Mouse (Mus musculus): ENCODE measurements around the gene Tox4. TPM values are rescaled to one million over a fixed set of nuclear protein-coding genes. Genes with fewer than 3 reads are reported as not detected.

Gene Tox4
- total RNA-seq, 2 experiments from 2014 or later: 48.0 to 56.4 TPM

Other genes with a start within 250 kb of the Tox4 start
- gene Olfr221, start 236.7 kb upstream of the Tox4 start, total RNA-seq (2021): not detected
- 100 to 1,000 TPM; 220 to 223 TPM for gene Hnrnpc, start 175.1 kb upstream of the Tox4 start, total RNA-seq (2021)
- gene Rpgrip1, start 168.4 kb upstream of the Tox4 start, total RNA-seq (2021): 1 to 10 TPM; 2.3 to 2.5 TPM
- 10 to 100 TPM; 71.3 to 73.2 TPM for gene Supt16, start 81.7 kb upstream of the Tox4 start, total RNA-seq (2021)
- gene Chd8, start 21.4 kb upstream of the Tox4 start, total RNA-seq (2021): 100 to 1,000 TPM; 142 to 154 TPM
- 10 to 100 TPM; 38.3 to 40.8 TPM for gene Rab2b, start 399 bp downstream of the Tox4 start, total RNA-seq (2021)
- 10 to 100 TPM; 39.2 to 47.4 TPM for gene Mettl3, start 26.0 kb downstream of the Tox4 start, total RNA-seq (2021)
- gene Sall2, start 49.6 kb downstream of the Tox4 start, total RNA-seq (2021): 10 to 100 TPM; 45.9 to 48.7 TPM
- not detected for gene Olfr1513, start 77.3 kb downstream of the Tox4 start, total RNA-seq (2021)
- gene Olfr1512, start 100.0 kb downstream of the Tox4 start, total RNA-seq (2021): not detected
- gene Olfr1511, start 118.2 kb downstream of the Tox4 start, total RNA-seq (2021): not detected
- not detected for gene Olfr1510, start 135.2 kb downstream of the Tox4 start, total RNA-seq (2021)
- gene Olfr1509, start 163.8 kb downstream of the Tox4 start, total RNA-seq (2021): not detected
- gene Olfr1508, start 188.3 kb downstream of the Tox4 start, total RNA-seq (2021): not detected
- gene Olfr1507, start 216.6 kb downstream of the Tox4 start, total RNA-seq (2021): not detected

Measured in left cerebral cortex, postnatal 4 days (tissue).